Mouse (Mus musculus): ENCODE measurements around the gene Smu1.

GRCm38 (mm10) chr4:40727247-40727646, 30.5 kb downstream of the Smu1 start:
- no peak for TF ChIP-seq ELF1 (IDR thresholded peaks at IDR 0.05; ENCODE audit: low read depth, low read length)
- no peak for TF ChIP-seq EP300 (IDR thresholded peaks at IDR 0.05; ENCODE audit: low read length)
- no peak for TF ChIP-seq MAX (IDR thresholded peaks at IDR 0.05; ENCODE audit: low read length)
- no peak for TF ChIP-seq POLR2A (IDR thresholded peaks at IDR 0.05; ENCODE audit: low read depth, low read length)
- TF ChIP-seq JUND (conservative IDR thresholded peaks at IDR 0.05; ENCODE audit: low read depth, low read length): no peak
- TF ChIP-seq HCFC1 (IDR thresholded peaks at IDR 0.05; ENCODE audit: low read depth, low read length): no peak
- TF ChIP-seq CTCF (conservative IDR thresholded peaks at IDR 0.05 in 1 of 2, IDR thresholded peaks at IDR 0.05 in 1 of 2; ENCODE audit: low read depth in 2 of 2, low read length in 2 of 2): peak in 1 of 2 experiments; percentile 63; a peak in 2 of 4 replicates
- TF ChIP-seq GABPA (IDR thresholded peaks at IDR 0.05; ENCODE audit: insufficient replicate concordance, low read depth, low read length): no peak
- TF ChIP-seq JUN (IDR thresholded peaks at IDR 0.05; ENCODE audit: insufficient read depth, low read depth, low read length): no peak
- TF ChIP-seq TCF12 (IDR thresholded peaks at IDR 0.05; ENCODE audit: low read depth, low read length): no peak
- TF ChIP-seq POLR2AphosphoS2 (IDR thresholded peaks at IDR 0.05; ENCODE audit: low read depth, low read length): no peak
